Mouse (Mus musculus) hindbrain, embryonic 14.5 days (tissue): ENCODE data around the gene Hoxa9. TPM values are rescaled to one million over a fixed set of nuclear protein-coding genes. Genes with fewer than 3 reads are reported as not detected.

ENCODE experiments used
- ATAC-seq: fragments of 200-750 bp; cut with Nextera tagmentation; 2 replicates; pipeline ENCODE4 v1.8.0; 2017; ENCODE audit warnings: moderate number of reproducible peaks, mild to moderate bottlenecking, moderate TSS enrichment, moderate library complexity; ENCODE audit not compliant: low FRiP score
- DNase-seq: peaks from one replicate; pipeline ENCODE4 v3.0.0-alpha.2; 2015; ENCODE audit warnings: low spot score
- H3K27ac ChIP-seq: fragments of 300-500 bp; sonication (generic); 2 replicates; pipeline ENCODE4 v1.5.1; 2014; ENCODE audit warnings: mild to moderate bottlenecking, moderate library complexity
- H3K27me3 ChIP-seq: fragments of 300-500 bp; sonication (generic); 2 replicates; pipeline ENCODE4 v1.6.1; 2014; ENCODE audit warnings: mild to moderate bottlenecking, low read length, mixed read lengths; ENCODE audit not compliant: control insufficient read depth, insufficient read depth
- H3K36me3 ChIP-seq: fragments of 300-500 bp; sonication (generic); replicated peaks from 2 replicates; pipeline ENCODE4 v1.6.1; 2014; ENCODE audit not compliant: control insufficient read depth, insufficient read depth
- H3K4me1 ChIP-seq: fragments of 300-500 bp; sonication (generic); replicated peaks from 2 replicates; pipeline ENCODE4 v1.6.1; 2014; ENCODE audit warnings: antibody characterized with exemption, low read length, mixed read lengths; ENCODE audit not compliant: control insufficient read depth, insufficient read depth
- H3K4me2 ChIP-seq: fragments of 300-500 bp; sonication (generic); replicated peaks from 2 replicates; pipeline ENCODE4 v1.6.1; 2014; ENCODE audit warnings: mild to moderate bottlenecking, moderate library complexity
- H3K4me3 ChIP-seq: fragments of 300-500 bp; sonication (generic); replicated peaks from 2 replicates; pipeline ENCODE4 v1.5.1; 2014; ENCODE audit warnings: mild to moderate bottlenecking, low read length
- H3K9ac ChIP-seq: fragments of 300-500 bp; sonication (generic); 2 replicates; pipeline ENCODE4 v1.6.1; 2014
- H3K9me3 ChIP-seq: fragments of 300-500 bp; sonication (generic); 2 replicates; pipeline ENCODE4 v1.6.1; 2016; ENCODE audit warnings: low read length; ENCODE audit not compliant: control insufficient read depth
- WGBS: fragments of 180-500 bp; shearing (Covaris S2); extraction: QIAGEN DNeasy Blood & Tissue Kit; methylation state at CpG from one replicate; pipeline ENCODE4 v1.1.7; 2014; 5-methylcytosine and 5-hydroxymethylcytosine counted together
- polyA plus RNA-seq: library from polyadenylated mRNA; unstranded; fragments of >200 nt; fragmentation: Nextera tagmentation; extraction: Ambion mirVana; gene quantifications from 2 replicates; pipeline ENCODE4 v1.2.1, GENCODE M21; 2014

Hoxa9 gene
- polyA plus RNA-seq, 1 experiment from 2014 or later, result 2.0 TPM

GRCm38 (mm10) chr6:52268756-52269155, 37.9 kb upstream of the Hoxa9 start:
- Histone ChIP-seq H3K4me3 (no peak overlapping the region), H3K9me3 (no peaks in the 10 kb centered on the region), H3K4me2 (no peak overlapping the region), H3K36me3 (no peaks in the 10 kb centered on the region), H3K9ac (no peak overlapping the region), H3K27me3 (peaks cover 99% of the 10 kb centered on the region), H3K27ac (no peak overlapping the region), H3K4me1 (no peaks in the 10 kb centered on the region)
- ATAC-seq (no peak), DNase-seq (no peak)
- WGBS, result 2% methylated on average over 3 of the region's 3 CpGs

GRCm38 (mm10) chr6:52268341-52268740, 37.5 kb upstream of the Hoxa9 start:
- H3K4me1 ChIP-seq, result no peaks in the 10 kb centered on the region
- no peak for ATAC-seq
- no peak overlapping the region for H3K27ac ChIP-seq
- H3K4me3 ChIP-seq, result no peak overlapping the region
- DNase-seq, result no peak
- no peak overlapping the region for H3K9ac ChIP-seq
- H3K27me3 ChIP-seq, result peaks cover 99% of the 10 kb centered on the region
- H3K9me3 ChIP-seq, result no peaks in the 10 kb centered on the region
- 1% methylated on average over 7 of the region's 7 CpGs for WGBS
- no peak overlapping the region for H3K4me2 ChIP-seq
- H3K36me3 ChIP-seq, result no peaks in the 10 kb centered on the region

- H3K9me3 ChIP-seq, result no peaks in the 10 kb centered on the region
- H3K36me3 ChIP-seq, result no peaks in the 10 kb centered on the region
- 10% methylated on average over 3 of the region's 3 CpGs for WGBS
- H3K4me3 ChIP-seq, result no peak overlapping the region
- H3K27ac ChIP-seq, result no peak overlapping the region
- DNase-seq, result no peak
- ATAC-seq, result no peak
- H3K4me1 ChIP-seq, result no peaks in the 10 kb centered on the region
- H3K4me2 ChIP-seq, result no peak overlapping the region
- H3K27me3 ChIP-seq, result peaks cover 99% of the 10 kb centered on the region
- no peak overlapping the region for H3K9ac ChIP-seq
These were observed 36.8 kb upstream of the Hoxa9 start for GRCm38 (mm10) chr6:52267691-52268090.

GRCm38 (mm10) chr6:52267221-52267620, 36.3 kb upstream of the Hoxa9 start:
- Histone ChIP-seq H3K4me3 (no peak overlapping the region), H3K36me3 (no peaks in the 10 kb centered on the region), H3K9me3 (no peaks in the 10 kb centered on the region), H3K9ac (no peak overlapping the region), H3K4me1 (no peaks in the 10 kb centered on the region), H3K4me2 (no peak overlapping the region), H3K27me3 (peaks cover 99% of the 10 kb centered on the region), H3K27ac (no peak overlapping the region)
- no peak for ATAC-seq
- 16% methylated on average over 5 of the region's 5 CpGs for WGBS
- no peak for DNase-seq

GRCm38 (mm10) chr6:52266666-52266985, 35.7 kb upstream of the Hoxa9 start:
- Histone ChIP-seq H3K27me3 (peaks cover 100% of the 10 kb centered on the region), H3K4me2 (no peak overlapping the region), H3K9ac (no peak overlapping the region), H3K4me1 (no peaks in the 10 kb centered on the region), H3K36me3 (no peaks in the 10 kb centered on the region), H3K9me3 (no peaks in the 10 kb centered on the region), H3K4me3 (no peak overlapping the region), H3K27ac (no peak overlapping the region)
- ATAC-seq (no peak), DNase-seq (no peak)
- 2% methylated on average over 9 of the region's 9 CpGs for WGBS

- ATAC-seq, result no peak
These were observed 35.2 kb upstream of the Hoxa9 start for GRCm38 (mm10) chr6:52265913-52266665.

GRCm38 (mm10) chr6:52265306-52265912, 34.5 kb upstream of the Hoxa9 start:
- H3K4me2 ChIP-seq, result no peak overlapping the region
- under 1% methylated on average over 18 of the region's 18 CpGs for WGBS
- H3K9ac ChIP-seq, result no peak overlapping the region
- no peaks in the 10 kb centered on the region for H3K4me1 ChIP-seq
- peaks cover 96% of the 10 kb centered on the region for H3K27me3 ChIP-seq
- H3K4me3 ChIP-seq, result no peak overlapping the region
- H3K36me3 ChIP-seq, result no peaks in the 10 kb centered on the region
- no peaks in the 10 kb centered on the region for H3K9me3 ChIP-seq
- DNase-seq, result no peak
- ATAC-seq, result no peak
- H3K27ac ChIP-seq, result no peak overlapping the region

More at GRCm38 (mm10) chr6:52265913-52266665, 35.2 kb upstream of the Hoxa9 start:
- Histone ChIP-seq H3K27ac (no peak overlapping the region), H3K9ac (no peak overlapping the region), H3K36me3 (no peaks in the 10 kb centered on the region), H3K9me3 (no peaks in the 10 kb centered on the region), H3K4me1 (no peaks in the 10 kb centered on the region), H3K4me3 (no peak overlapping the region), H3K27me3 (peaks cover 100% of the 10 kb centered on the region), H3K4me2 (no peak overlapping the region)
- 0% methylated on average over 19 of the region's 19 CpGs for WGBS
- DNase-seq, result no peak

- DNase-seq (no peak), ATAC-seq (no peak)
- Histone ChIP-seq H3K9ac (no peak overlapping the region), H3K4me3 (no peak overlapping the region), H3K4me1 (no peaks in the 10 kb centered on the region; the same call in 1 of the 2 replicates), H3K27ac (no peak overlapping the region), H3K27me3 (peaks cover 92% of the 10 kb centered on the region), H3K9me3 (no peaks in the 10 kb centered on the region), H3K36me3 (no peaks in the 10 kb centered on the region), H3K4me2 (no peak overlapping the region)
- WGBS, result 2% methylated on average over 5 of the region's 5 CpGs
These were observed 33.4 kb upstream of the Hoxa9 start for GRCm38 (mm10) chr6:52264106-52264790.

GRCm38 (mm10) chr6:52263321-52263585, 32.4 kb upstream of the Hoxa9 start:
- DNase-seq (no peak), ATAC-seq (no peak)
- 2% methylated on average over 6 of the region's 6 CpGs for WGBS
- H3K36me3 ChIP-seq, result no peaks in the 10 kb centered on the region
- no peak overlapping the region for H3K27ac ChIP-seq
- H3K4me2 ChIP-seq, result no peak overlapping the region
- no peaks in the 10 kb centered on the region; the same call in 1 of the 2 replicates for H3K4me1 ChIP-seq
- H3K27me3 ChIP-seq, result peaks cover 92% of the 10 kb centered on the region
- no peak overlapping the region for H3K4me3 ChIP-seq
- no peak overlapping the region for H3K9ac ChIP-seq
- H3K9me3 ChIP-seq, result no peaks in the 10 kb centered on the region
